Mouse (Mus musculus) heart, postnatal 0 days (tissue): ENCODE results near the gene Rnf216. TPM values are rescaled to one million over a fixed set of nuclear protein-coding genes. Genes with fewer than 3 reads are reported as not detected.
"Not testable (repeated sequence)": the region's sequence is repeated elsewhere in the genome, so short reads cannot be mapped to it uniquely, and the experiment has no call there.

Source experiments
- ATAC-seq: fragments of 200-750 bp; cut with Nextera tagmentation; 2 replicates; pipeline ENCODE4 v1.8.0; 2017; ENCODE audit warnings: low read depth, moderate number of reproducible peaks, moderate library complexity; ENCODE audit not compliant: insufficient read depth
- DNase-seq: peaks from one replicate; pipeline ENCODE4 v3.0.0-alpha.2; 2016; ENCODE audit warnings: low spot score
- H3K27ac ChIP-seq: fragments of 300-500 bp; sonication (generic); 2 replicates; pipeline ENCODE4 v1.5.1; 2014; ENCODE audit warnings: low read depth, mild to moderate bottlenecking
- H3K27me3 ChIP-seq: fragments of 300-500 bp; sonication (generic); 2 replicates; pipeline ENCODE4 v1.6.1; 2014; ENCODE audit warnings: low read length, mixed read lengths; ENCODE audit not compliant: control insufficient read depth, insufficient read depth
- H3K36me3 ChIP-seq: fragments of 300-500 bp; sonication (generic); replicated peaks from 2 replicates; pipeline ENCODE4 v1.6.1; 2014; ENCODE audit warnings: low read length, mixed read lengths; ENCODE audit not compliant: control insufficient read depth, insufficient read depth
- H3K4me1 ChIP-seq: fragments of 300-500 bp; sonication (generic); 2 replicates; pipeline ENCODE4 v1.6.1; 2014; ENCODE audit warnings: antibody characterized with exemption; ENCODE audit not compliant: control insufficient read depth, insufficient read depth
- H3K4me2 ChIP-seq: fragments of 300-500 bp; sonication (generic); 2 replicates; pipeline ENCODE4 v1.6.1; 2014; ENCODE audit warnings: low read depth, mild to moderate bottlenecking, low read length, moderate library complexity
- H3K4me3 ChIP-seq: fragments of 300-500 bp; sonication (generic); 2 replicates; pipeline ENCODE4 v1.5.1; 2014; ENCODE audit warnings: low read depth, low read length
- H3K9ac ChIP-seq: fragments of 300-500 bp; sonication (generic); replicated peaks from 2 replicates; pipeline ENCODE4 v1.6.1; 2014; ENCODE audit warnings: low read depth, low read length, mixed read lengths
- H3K9me3 ChIP-seq: fragments of 300-500 bp; sonication (generic); replicated peaks from 2 replicates; pipeline ENCODE4 v1.6.1; 2016; ENCODE audit warnings: low read length; ENCODE audit not compliant: control insufficient read depth
- CTCF ChIP-seq: IDR thresholded peaks from 2 replicates; pipeline ENCODE4 v1.5.1; 2016; ENCODE audit warnings: antibody characterized with exemption, control low read depth, low read depth
- EP300 ChIP-seq: IDR thresholded peaks from 2 replicates; pipeline ENCODE4 v1.6.1; 2016; ENCODE audit warnings: antibody characterized with exemption, low read depth
- WGBS: fragments of 180-500 bp; shearing (Covaris S2); extraction: QIAGEN DNeasy Blood & Tissue Kit; methylation state at CpG from one replicate; pipeline ENCODE4 v1.1.7; 2014; 5-methylcytosine and 5-hydroxymethylcytosine counted together
- polyA plus RNA-seq: library from polyadenylated mRNA; unstranded; fragments of >200 nt; fragmentation: Nextera tagmentation; extraction: Ambion mirVana; gene quantifications from 2 replicates; pipeline ENCODE4 v1.2.1, GENCODE M21; 2015
- total RNA-seq: library from RNA; depleted of rRNA; stranded (reverse); fragments of >200 nt; gene quantifications from 2 replicates; pipeline ENCODE4 v1.2.3, GENCODE M21; 2014; ENCODE audit warnings: low replicate concordance

Gene Rnf216
- total and polyA plus RNA-seq, 2 experiments from 2014 or later: 17.1 to 23.3 TPM

GRCm38 (mm10) chr5:143148661-143149060, 35.9 kb upstream of the Rnf216 start:
- Histone ChIP-seq H3K27me3 (no peaks in the 10 kb centered on the region), H3K4me2 (no peak overlapping the region), H3K9ac (no peak overlapping the region), H3K36me3 (no peaks in the 10 kb centered on the region), H3K9me3 (no peaks in the 10 kb centered on the region), H3K4me1 (no peaks in the 10 kb centered on the region), H3K4me3 (no peak overlapping the region), H3K27ac (no peak overlapping the region)
- no peak for ATAC-seq
- 82% methylated on average over 5 of the region's 5 CpGs for WGBS
- TF ChIP-seq CTCF: no peak
- TF ChIP-seq EP300: no peak
- DNase-seq: no peak

GRCm38 (mm10) chr5:143147481-143147880, 34.7 kb upstream of the Rnf216 start, which contains the start of gene Olfr718-ps1:
Gene Olfr718-ps1 (minus strand): TSS chr5:143147581.
- Histone ChIP-seq H3K4me1 (no peaks in the 10 kb centered on the region), H3K4me3 (no peak within 1 kb of the TSS), H3K36me3 (no peaks in the 10 kb centered on the region), H3K9me3 (no peaks in the 10 kb centered on the region), H3K27ac (no peak within 1 kb of the TSS), H3K4me2 (no peak within 1 kb of the TSS), H3K27me3 (no peaks in the 10 kb centered on the region), H3K9ac (no peak within 1 kb of the TSS)
- ATAC-seq (no peak), DNase-seq (no peak)
- TF ChIP-seq CTCF (no peak), EP300 (no peak)
- WGBS: 48% methylated on average over 3 of the region's 3 CpGs

- Histone ChIP-seq H3K4me3 (no peak overlapping the region), H3K9ac (no peak overlapping the region), H3K27me3 (no peaks in the 10 kb centered on the region), H3K36me3 (no peaks in the 10 kb centered on the region), H3K27ac (no peak overlapping the region), H3K4me2 (no peak overlapping the region), H3K9me3 (no peaks in the 10 kb centered on the region), H3K4me1 (peaks cover 11% of the 10 kb centered on the region; the same call in 1 of the 2 replicates)
- no peak for DNase-seq
- no peak for TF ChIP-seq EP300
- TF ChIP-seq CTCF: no peak
- WGBS: 78% methylated on average over 13 of the region's 13 CpGs
- ATAC-seq: no peak
These were observed 24.8 kb upstream of the Rnf216 start for GRCm38 (mm10) chr5:143137580-143137979.

- Histone ChIP-seq H3K27ac (no peak overlapping the region), H3K27me3 (no peaks in the 10 kb centered on the region), H3K9me3 (no peaks in the 10 kb centered on the region), H3K4me1 (0 out of 2 replicates have a peak, but pooled peaks cover 3% of the 10 kb centered on the region), H3K4me3 (no peak overlapping the region), H3K9ac (no peak overlapping the region), H3K4me2 (no peak overlapping the region), H3K36me3 (no peaks in the 10 kb centered on the region)
- 81% methylated on average over 7 of the region's 7 CpGs for WGBS
- TF ChIP-seq EP300 (no peak), CTCF (no peak)
- ATAC-seq (no peak), DNase-seq (no peak)
These were observed 22.2 kb upstream of the Rnf216 start for GRCm38 (mm10) chr5:143135042-143135441.

GRCm38 (mm10) chr5:143134216-143135010, 21.6 kb upstream of the Rnf216 start:
- H3K9me3 ChIP-seq, H3K4me1 ChIP-seq, DNase-seq, H3K4me3 ChIP-seq, ATAC-seq, H3K27ac ChIP-seq, H3K36me3 ChIP-seq, H3K9ac ChIP-seq, H3K4me2 ChIP-seq, H3K27me3 ChIP-seq: not testable (repeated sequence)
- WGBS: 74% methylated on average over 3 of the region's 6 CpGs
